Mouse (Mus musculus) CH12.LX (cell line): ENCODE measurements at regions not wholly inside any gene's neighbourhood (a gene's known extent, or its start where the extent isn't known, plus 50 kb on each side); places are given as distances from the start of the nearest gene placed in this dataset.

ENCODE experiments used
- DNase-seq: peaks from one replicate; pipeline ENCODE4 v3.0.0-alpha.2; 2013; ENCODE audit errors: extremely low read depth
- H3K27ac ChIP-seq: 2 replicates; pipeline ENCODE4 v1.5.1; 2012; ENCODE audit warnings: low read depth, mild to moderate bottlenecking, control low read depth, moderate library complexity; ENCODE audit not compliant: insufficient read depth
- H3K27me3 ChIP-seq: replicated peaks from 2 replicates; pipeline ENCODE3; 2012; ENCODE audit warnings: inconsistent platforms
- H3K36me3 ChIP-seq, 2 experiments: replicated peaks in 1 of 2; 2 replicates each; pipeline versions ENCODE3 to v1.6.1; 2012; ENCODE audit warnings: inconsistent platforms in 1 of 2, low read length in 1 of 2, mild to moderate bottlenecking in 1 of 2, mixed read lengths in 1 of 2, moderate library complexity in 1 of 2; ENCODE audit not compliant: control insufficient read depth in 1 of 2, insufficient read depth in 1 of 2
- H3K4me1 ChIP-seq, 2 experiments: 2 replicates each; pipeline ENCODE4 v1.6.1; 2012; ENCODE audit warnings: inconsistent platforms in 1 of 2, moderate library complexity in 1 of 2; ENCODE audit not compliant: insufficient read depth in 2 of 2, control insufficient read depth in 1 of 2
- H3K4me2 ChIP-seq: 2 replicates; pipeline ENCODE4 v1.6.1; 2012; ENCODE audit warnings: low read depth, mild to moderate bottlenecking, control low read depth; ENCODE audit not compliant: poor library complexity, insufficient read depth, severe bottlenecking
- H3K4me3 ChIP-seq, 3 experiments: fragments of 150-350 bp in 1 of 3; sonication (generic) in 1 of 3; replicated peaks in 1 of 3; 2 replicates each; pipeline versions ENCODE3 to v1.5.1; 2011 to 2012; ENCODE audit warnings: low read depth in 2 of 3, low read length in 2 of 3, mild to moderate bottlenecking in 2 of 3, moderate library complexity in 2 of 3, control low read depth in 1 of 3, improper control_type of control experiment in 1 of 3, inconsistent platforms in 1 of 3, mixed read lengths in 1 of 3; ENCODE audit not compliant: poor library complexity in 1 of 3
- H3K79me2 ChIP-seq: replicated peaks from 2 replicates; pipeline ENCODE4 v1.6.1; 2012; ENCODE audit warnings: mild to moderate bottlenecking, moderate library complexity; ENCODE audit not compliant: control insufficient read depth, poor library complexity, insufficient read depth, severe bottlenecking; ENCODE audit errors: extremely low read depth
- H3K9ac ChIP-seq: 2 replicates; pipeline ENCODE4 v1.6.1; 2012; ENCODE audit warnings: low read depth, mild to moderate bottlenecking, control low read depth, moderate library complexity; ENCODE audit not compliant: insufficient read depth
- H3K9me3 ChIP-seq: replicated peaks from 2 replicates; pipeline ENCODE3; 2012; ENCODE audit warnings: low read length, inconsistent platforms, mixed read lengths
- ELF1 ChIP-seq: IDR thresholded peaks from 2 replicates; pipeline ENCODE4 v1.6.1; 2014; ENCODE audit warnings: low read depth, mild to moderate bottlenecking, inconsistent platforms, low read length, improper control_type of control experiment
- ETS1 ChIP-seq: conservative IDR thresholded peaks from 2 replicates; pipeline ENCODE4 v1.6.1; 2012; ENCODE audit warnings: low read depth, mild to moderate bottlenecking, inconsistent platforms, low read length, improper control_type of control experiment, moderate library complexity
- GABPA ChIP-seq: IDR thresholded peaks from 2 replicates; pipeline ENCODE4 v1.6.1; 2012; ENCODE audit warnings: low read depth, low read length, improper control_type of control experiment, inconsistent platforms; ENCODE audit not compliant: insufficient replicate concordance
- HCFC1 ChIP-seq: IDR thresholded peaks from 2 replicates; pipeline ENCODE4 v1.6.1; 2012; ENCODE audit warnings: low read depth, mild to moderate bottlenecking, inconsistent platforms, low read length, improper control_type of control experiment
- JUN ChIP-seq: IDR thresholded peaks from 2 replicates; pipeline ENCODE4 v1.6.1; 2011; ENCODE audit warnings: low read depth, mild to moderate bottlenecking, low read length, improper control_type of control experiment, moderate library complexity; ENCODE audit not compliant: insufficient read depth
- KAT2A ChIP-seq: IDR thresholded peaks from 2 replicates; pipeline ENCODE4 v1.6.1; 2012; ENCODE audit warnings: low read length, improper control_type of control experiment, inconsistent platforms; ENCODE audit not compliant: insufficient replicate concordance
- MXI1 ChIP-seq: IDR thresholded peaks from 2 replicates; pipeline ENCODE4 v1.6.1; 2011; ENCODE audit warnings: mild to moderate bottlenecking, low read depth, low read length, improper control_type of control experiment
- POLR2AphosphoS2 ChIP-seq: IDR thresholded peaks from 2 replicates; pipeline ENCODE4 v1.6.1; 2011; ENCODE audit warnings: low read depth, low read length, improper control_type of control experiment
- RCOR1 ChIP-seq: conservative IDR thresholded peaks from 2 replicates; pipeline ENCODE4 v1.6.1; 2012; ENCODE audit warnings: low read depth, mild to moderate bottlenecking, inconsistent platforms, low read length, improper control_type of control experiment
- SIN3A ChIP-seq: IDR thresholded peaks from 2 replicates; pipeline ENCODE4 v1.6.1; 2012; ENCODE audit warnings: low read length, improper control_type of control experiment, inconsistent platforms
- SMC3 ChIP-seq: IDR thresholded peaks from 2 replicates; pipeline ENCODE4 v1.6.1; 2011; ENCODE audit warnings: low read depth, low read length, improper control_type of control experiment
- UBTF ChIP-seq: IDR thresholded peaks from 2 replicates; pipeline ENCODE4 v1.6.1; 2012; ENCODE audit warnings: low read depth, mild to moderate bottlenecking, inconsistent platforms, low read length, improper control_type of control experiment, moderate library complexity
- USF1 ChIP-seq: IDR thresholded peaks from 2 replicates; pipeline ENCODE4 v1.6.1; 2014; ENCODE audit warnings: low read depth, mild to moderate bottlenecking, inconsistent platforms, low read length, improper control_type of control experiment
- USF2 ChIP-seq: conservative IDR thresholded peaks from 2 replicates; pipeline ENCODE4 v1.6.1; 2011; ENCODE audit warnings: low read depth, low read length, improper control_type of control experiment
- ZKSCAN1 ChIP-seq: IDR thresholded peaks from 2 replicates; pipeline ENCODE4 v1.6.1; 2012; ENCODE audit warnings: low read depth, inconsistent platforms, low read length, improper control_type of control experiment, borderline replicate concordance
- ZNF384 ChIP-seq: IDR thresholded peaks from 2 replicates; pipeline ENCODE4 v1.6.1; 2012; ENCODE audit warnings: low read depth, low read length, improper control_type of control experiment, inconsistent platforms
- dilution Hi-C: fragments of 300-500 bp; cut with MboI; formaldehyde crosslinking; loops from 2 replicates; pipeline ENCODE4 v1.14.3; 2020; ENCODE audit warnings: low sequenced_read_pairs; ENCODE audit not compliant: extremely low pct_unique_long_range_greater_than_20kb, extremely low pct_ligation_motif_present
- in situ Hi-C: fragments of 300-500 bp; cut with MboI; formaldehyde crosslinking; loops from 3 replicates; pipeline ENCODE4 v1.14.3; 2019; ENCODE audit warnings: low sequenced_read_pairs, low pct_ligation_motif_present, low pct_unique_long_range_greater_than_20kb, mixed read lengths

DNA sequence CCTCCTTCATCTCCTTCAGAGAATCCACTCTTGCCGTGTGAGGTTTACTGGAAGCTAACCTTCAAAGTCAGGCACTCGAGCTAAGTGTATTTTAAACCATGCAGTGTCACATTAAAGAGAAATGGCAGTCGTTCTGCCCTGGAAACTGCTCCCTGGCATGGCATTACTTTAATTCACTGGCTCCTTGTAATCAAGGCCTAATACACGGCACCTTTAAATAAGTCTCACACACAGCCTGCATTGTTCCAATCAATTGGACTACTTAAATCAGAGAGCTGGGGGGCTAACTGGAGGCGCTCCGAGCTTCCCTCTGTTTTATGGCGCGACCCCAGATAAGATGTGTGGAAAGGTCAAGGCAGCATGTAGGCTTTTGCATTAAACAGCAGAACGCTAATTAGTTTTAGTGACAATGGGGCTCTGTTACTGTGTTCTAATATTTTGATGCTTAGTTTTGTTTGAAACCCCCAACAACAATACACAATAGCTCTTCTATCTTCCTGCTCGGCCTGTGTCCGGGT is 180.1 kb downstream of the Gm12689 start:
- dilution Hi-C loops (no loop called here), in situ Hi-C loops (no loop called here)
- Histone ChIP-seq H3K4me3 (no peak overlapping the region), H3K4me1 (no peaks in the 10 kb centered on the region), H3K27ac (no peak overlapping the region), H3K27me3 (no peaks in the 10 kb centered on the region), H3K9me3 (peaks cover 59% of the 10 kb centered on the region), H3K4me2 (no peak overlapping the region), H3K9ac (no peak overlapping the region), H3K79me2 (no peaks in the 10 kb centered on the region), H3K36me3 (no peaks in the 10 kb centered on the region)
- no peak for TF ChIP-seq USF1
- TF ChIP-seq HCFC1 = no peak
- no peak for TF ChIP-seq ZNF384
- no peak for TF ChIP-seq USF2
- TF ChIP-seq MXI1 = no peak
- TF ChIP-seq ZKSCAN1 = no peak
- no peak for TF ChIP-seq RCOR1
- no peak for TF ChIP-seq KAT2A
- TF ChIP-seq POLR2AphosphoS2 = no peak
- no peak for TF ChIP-seq JUN
- no peak for DNase-seq

DNA sequence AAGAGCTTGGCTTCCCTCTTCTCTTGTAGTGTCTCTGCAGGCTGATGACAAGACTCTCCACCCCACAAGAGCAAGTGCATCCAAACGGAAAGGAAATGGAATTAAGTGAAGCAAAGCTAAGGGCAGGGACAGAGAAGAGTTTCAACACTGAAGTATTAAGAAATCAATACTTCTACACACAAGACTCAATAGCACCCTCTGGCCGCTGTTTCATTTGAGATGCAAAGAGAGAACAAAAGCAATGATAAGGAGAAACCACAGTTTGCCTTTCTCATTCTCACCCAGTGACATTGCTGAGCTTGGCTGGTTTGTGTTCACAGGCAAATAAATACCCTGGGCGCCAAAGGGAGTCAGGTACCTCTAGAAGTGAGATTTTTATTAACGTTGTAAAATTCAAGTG is 171.8 kb upstream of the Foxd3 start:
- Histone ChIP-seq H3K36me3 (no peaks in the 10 kb centered on the region), H3K9ac (no peak overlapping the region)
- TF ChIP-seq SMC3 (no peak), ELF1 (no peak), RCOR1 (no peak), ZNF384 (no peak), POLR2AphosphoS2 (no peak), UBTF (no peak), HCFC1 (no peak), ETS1 (no peak), SIN3A (no peak), GABPA (no peak)
- TF ChIP-seq, all 38 proteins: peak for 0

More for the DNA sequence above, 171.8 kb upstream of the Foxd3 start:
- Histone ChIP-seq H3K4me3 (no peak overlapping the region), H3K79me2 (no peaks in the 10 kb centered on the region), H3K4me1 (no peaks in the 10 kb centered on the region), H3K4me2 (no peak overlapping the region), H3K27ac (no peak overlapping the region), H3K27me3 (no peaks in the 10 kb centered on the region), H3K9me3 (peaks cover 66% of the 10 kb centered on the region)
- dilution Hi-C loops (no loop called here), in situ Hi-C loops (no loop called here)
- DNase-seq = no peak
